Mouse (Mus musculus) lung, postnatal 0 days (tissue): ENCODE measurements at regions not wholly inside any gene's neighbourhood (a gene's known extent, or its start where the extent isn't known, plus 50 kb on each side); places are given as distances from the start of the nearest gene placed in this dataset.

ENCODE experiments used
- CTCF ChIP-seq: IDR thresholded peaks from 2 replicates; pipeline ENCODE4 v1.5.1; 2016; ENCODE audit warnings: antibody characterized with exemption, mild to moderate bottlenecking
- EP300 ChIP-seq: IDR thresholded peaks from 2 replicates; pipeline ENCODE4 v1.6.1; 2016; ENCODE audit warnings: antibody characterized with exemption, mild to moderate bottlenecking, control low read depth

- TF ChIP-seq EP300 = no peak
- TF ChIP-seq CTCF = peak; percentile 76
Measured at GRCm38 (mm10) chr6:98132931-98133330, 209.6 kb downstream of the Gm765 start.
